Mouse (Mus musculus): ENCODE measurements at regions not wholly inside any gene's neighbourhood (a gene's known extent, or its start where the extent isn't known, plus 50 kb on each side); places are given as distances from the start of the nearest gene placed in this dataset.

DNA sequence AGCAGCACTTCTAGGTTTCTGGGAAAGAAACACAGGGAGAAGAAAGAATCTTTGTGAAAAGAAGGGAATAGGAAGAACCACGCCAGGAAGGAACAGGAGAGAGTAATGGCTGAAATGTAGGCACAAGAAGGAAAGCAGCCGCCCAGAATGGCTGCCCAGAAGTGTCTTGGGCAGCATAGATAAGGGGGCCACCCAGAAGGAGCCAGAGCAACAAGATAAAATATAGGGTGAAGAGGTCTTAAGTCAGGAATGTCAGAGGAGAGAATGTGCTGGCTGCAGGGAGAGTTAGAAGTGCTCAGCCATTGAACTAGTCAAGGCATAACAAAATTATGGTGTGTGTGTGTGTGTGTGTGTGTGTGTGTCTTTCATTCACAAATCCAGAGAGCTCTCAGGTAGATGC is 227.7 kb upstream of the Dkk2 start:
- H3K36me3 ChIP-seq (ENCODE audit: control insufficient read depth, insufficient read depth, low read length), result no peaks in the 10 kb centered on the region
- H3K4me3 ChIP-seq (ENCODE audit: control insufficient read depth, low read depth, low read length), result no peak overlapping the region
- H3K4me1 ChIP-seq (ENCODE audit: control insufficient read depth, insufficient read depth, low read length), result no peaks in the 10 kb centered on the region
- no peaks in the 10 kb centered on the region for H3K27me3 ChIP-seq (ENCODE audit: control insufficient read depth, insufficient read depth, low read length)
- H3K27ac ChIP-seq (ENCODE audit: control insufficient read depth, insufficient read depth, low read depth, low read length), result no peak overlapping the region
- TF ChIP-seq CTCF (IDR thresholded peaks at IDR 0.05; ENCODE audit: control insufficient read depth, insufficient read depth, insufficient replicate concordance, low read depth, low read length), result no peak
- no peak for TF ChIP-seq POLR2A (IDR thresholded peaks at IDR 0.05; ENCODE audit: control insufficient read depth, low read depth, low read length)

DNA sequence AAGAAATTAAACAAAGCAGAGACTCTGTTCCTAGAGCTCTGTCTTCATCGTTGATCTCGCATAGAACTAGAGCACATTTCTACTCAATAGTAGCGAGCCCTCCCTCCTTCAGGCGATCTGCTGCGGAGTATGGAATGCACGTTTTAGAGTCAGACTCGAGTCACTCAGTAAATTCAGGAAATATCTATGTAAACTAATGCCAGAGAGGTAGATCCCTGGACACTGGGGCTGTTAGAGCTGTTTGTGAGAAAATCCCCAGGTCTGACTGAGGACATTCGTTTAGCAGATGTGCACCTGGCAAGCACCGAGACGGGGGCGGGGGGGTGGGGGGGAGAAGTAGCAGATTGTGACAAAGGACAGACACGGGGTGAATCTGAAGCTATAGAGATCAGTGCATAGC is 226.0 kb upstream of the Dkk2 start:
- Histone ChIP-seq H3K27ac (ENCODE audit: control insufficient read depth, insufficient read depth, low read depth, low read length) (no peak overlapping the region), H3K4me1 (ENCODE audit: control insufficient read depth, insufficient read depth, low read length) (no peaks in the 10 kb centered on the region), H3K36me3 (ENCODE audit: control insufficient read depth, insufficient read depth, low read length) (no peaks in the 10 kb centered on the region), H3K27me3 (ENCODE audit: control insufficient read depth, insufficient read depth, low read length) (no peaks in the 10 kb centered on the region), H3K4me3 (ENCODE audit: control insufficient read depth, low read depth, low read length) (no peak overlapping the region)
- TF ChIP-seq POLR2A (IDR thresholded peaks at IDR 0.05; ENCODE audit: control insufficient read depth, low read depth, low read length) (no peak), CTCF (IDR thresholded peaks at IDR 0.05; ENCODE audit: control insufficient read depth, insufficient read depth, insufficient replicate concordance, low read depth, low read length) (no peak)

DNA sequence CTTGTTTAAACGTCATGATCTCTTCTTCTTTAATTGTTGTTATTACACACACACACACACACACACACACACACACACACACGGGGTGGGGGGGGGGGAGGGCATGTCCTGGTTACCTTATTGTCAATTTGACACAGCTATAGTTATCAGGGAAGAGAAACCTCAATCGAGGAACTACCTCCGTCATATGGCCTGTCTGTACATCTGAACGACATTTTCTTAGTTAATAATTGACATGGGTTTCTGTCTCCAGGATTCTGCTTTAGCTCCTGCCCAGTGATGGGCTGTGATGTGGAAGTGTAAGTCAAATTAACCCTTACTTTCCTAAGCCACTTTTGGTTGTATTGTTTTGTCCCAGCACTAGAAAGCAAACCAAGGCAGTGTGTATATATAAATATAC is 220.0 kb upstream of the Dkk2 start:
- Histone ChIP-seq H3K4me3 (ENCODE audit: control insufficient read depth, low read depth, low read length) (no peak overlapping the region), H3K27me3 (ENCODE audit: control insufficient read depth, insufficient read depth, low read length) (no peaks in the 10 kb centered on the region), H3K4me1 (ENCODE audit: control insufficient read depth, insufficient read depth, low read length) (no peaks in the 10 kb centered on the region), H3K36me3 (ENCODE audit: control insufficient read depth, insufficient read depth, low read length) (no peaks in the 10 kb centered on the region), H3K27ac (ENCODE audit: control insufficient read depth, insufficient read depth, low read depth, low read length) (no peak overlapping the region)
- no peak for TF ChIP-seq POLR2A (IDR thresholded peaks at IDR 0.05; ENCODE audit: control insufficient read depth, low read depth, low read length)
- no peak for TF ChIP-seq CTCF (IDR thresholded peaks at IDR 0.05; ENCODE audit: control insufficient read depth, insufficient read depth, insufficient replicate concordance, low read depth, low read length)

DNA sequence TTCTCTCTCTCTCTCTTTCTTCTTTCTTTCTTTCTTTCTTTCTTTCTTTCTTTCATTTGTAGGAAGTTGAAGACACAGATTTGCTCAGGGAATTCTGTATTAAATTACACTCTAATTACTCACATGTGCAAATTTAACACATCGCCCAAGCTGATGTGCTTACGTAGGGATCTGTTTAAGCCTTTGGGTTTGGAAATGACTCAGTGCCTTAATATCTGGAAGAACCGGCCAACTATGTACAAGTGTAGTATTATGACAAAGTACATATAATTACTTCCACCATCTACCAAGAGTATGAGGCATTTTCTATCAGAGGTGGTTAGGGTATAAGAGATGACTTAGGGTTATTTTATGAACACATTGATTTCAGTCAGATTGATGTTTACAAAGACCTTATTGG is 217.8 kb upstream of the Dkk2 start:
- TF ChIP-seq POLR2A (IDR thresholded peaks at IDR 0.05; ENCODE audit: control insufficient read depth, low read depth, low read length) (no peak), CTCF (IDR thresholded peaks at IDR 0.05; ENCODE audit: control insufficient read depth, insufficient read depth, insufficient replicate concordance, low read depth, low read length) (no peak)
- Histone ChIP-seq H3K27me3 (ENCODE audit: control insufficient read depth, insufficient read depth, low read length) (no peaks in the 10 kb centered on the region), H3K27ac (ENCODE audit: control insufficient read depth, insufficient read depth, low read depth, low read length) (no peak overlapping the region), H3K4me1 (ENCODE audit: control insufficient read depth, insufficient read depth, low read length) (no peaks in the 10 kb centered on the region), H3K36me3 (ENCODE audit: control insufficient read depth, insufficient read depth, low read length) (no peaks in the 10 kb centered on the region), H3K4me3 (ENCODE audit: control insufficient read depth, low read depth, low read length) (no peak overlapping the region)

DNA sequence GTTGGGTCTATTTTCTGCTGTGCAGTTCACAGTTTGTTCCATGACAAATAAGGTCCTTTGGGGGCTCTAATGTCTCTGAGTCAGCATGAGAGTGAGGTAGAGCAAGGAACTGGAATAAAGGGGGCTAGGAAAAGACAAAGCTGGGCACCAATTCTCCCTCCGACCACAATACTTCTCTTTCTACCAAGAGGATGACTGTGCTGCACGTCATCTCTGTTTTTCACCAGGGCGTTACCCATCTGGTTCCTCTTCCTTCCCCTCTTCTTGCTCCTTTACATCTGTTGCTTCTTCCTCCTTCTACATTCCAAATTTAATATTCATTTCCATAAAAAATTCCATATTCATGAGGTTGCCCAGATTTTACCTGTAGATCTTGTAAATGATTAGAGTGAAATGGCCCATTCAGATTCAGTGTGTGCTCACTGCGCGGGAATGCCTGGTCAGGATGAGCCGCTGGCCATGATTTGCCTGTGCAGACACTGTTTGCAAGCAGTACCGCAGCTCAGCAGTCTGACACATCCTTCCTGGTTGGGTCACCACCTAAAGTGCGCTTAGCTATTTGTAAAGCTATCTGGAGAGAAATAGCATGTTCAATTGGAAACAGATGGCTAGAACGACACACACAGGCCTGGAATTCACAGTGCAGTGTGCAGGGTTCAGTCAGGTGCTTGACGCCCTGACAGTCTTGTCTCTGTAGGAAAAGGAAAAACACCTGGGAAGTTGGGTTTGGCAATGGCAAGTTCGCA is 216.7 kb upstream of the Dkk2 start:
- H3K36me3 ChIP-seq (ENCODE audit: control insufficient read depth, insufficient read depth, low read length), result no peaks in the 10 kb centered on the region
- no peaks in the 10 kb centered on the region for H3K27me3 ChIP-seq (ENCODE audit: control insufficient read depth, insufficient read depth, low read length)
- no peak overlapping the region for H3K4me3 ChIP-seq (ENCODE audit: control insufficient read depth, low read depth, low read length)
- TF ChIP-seq POLR2A (IDR thresholded peaks at IDR 0.05; ENCODE audit: control insufficient read depth, low read depth, low read length) (no peak), CTCF (IDR thresholded peaks at IDR 0.05; ENCODE audit: control insufficient read depth, insufficient read depth, insufficient replicate concordance, low read depth, low read length) (no peak)
- H3K4me1 ChIP-seq (ENCODE audit: control insufficient read depth, insufficient read depth, low read length), result no peaks in the 10 kb centered on the region
- no peak overlapping the region for H3K27ac ChIP-seq (ENCODE audit: control insufficient read depth, insufficient read depth, low read depth, low read length)

DNA sequence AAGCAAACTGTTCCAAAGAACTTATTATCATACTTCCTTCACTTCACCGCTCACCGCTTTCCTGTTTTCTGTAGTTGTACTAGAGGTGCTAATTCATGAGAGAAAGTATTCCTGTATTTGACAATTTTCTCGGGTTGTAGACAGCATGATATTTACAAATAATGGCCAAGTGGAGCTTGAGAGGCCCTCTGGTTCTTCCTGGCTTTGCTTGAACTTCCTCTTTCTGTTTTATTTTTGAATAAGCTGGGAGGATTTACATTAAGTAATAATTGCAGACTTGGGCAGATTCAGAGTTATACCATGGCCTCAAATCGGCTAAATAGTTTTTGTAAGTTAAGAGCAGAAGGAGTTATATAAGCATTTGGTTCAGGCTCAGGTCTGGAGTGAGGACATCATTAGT is 215.8 kb upstream of the Dkk2 start:
- Histone ChIP-seq H3K36me3 (ENCODE audit: control insufficient read depth, insufficient read depth, low read length) (no peaks in the 10 kb centered on the region), H3K27me3 (ENCODE audit: control insufficient read depth, insufficient read depth, low read length) (no peaks in the 10 kb centered on the region), H3K27ac (ENCODE audit: control insufficient read depth, insufficient read depth, low read depth, low read length) (no peak overlapping the region), H3K4me3 (ENCODE audit: control insufficient read depth, low read depth, low read length) (no peak overlapping the region), H3K4me1 (ENCODE audit: control insufficient read depth, insufficient read depth, low read length) (no peaks in the 10 kb centered on the region)
- TF ChIP-seq CTCF (IDR thresholded peaks at IDR 0.05; ENCODE audit: control insufficient read depth, insufficient read depth, insufficient replicate concordance, low read depth, low read length) (no peak), POLR2A (IDR thresholded peaks at IDR 0.05; ENCODE audit: control insufficient read depth, low read depth, low read length) (no peak)

DNA sequence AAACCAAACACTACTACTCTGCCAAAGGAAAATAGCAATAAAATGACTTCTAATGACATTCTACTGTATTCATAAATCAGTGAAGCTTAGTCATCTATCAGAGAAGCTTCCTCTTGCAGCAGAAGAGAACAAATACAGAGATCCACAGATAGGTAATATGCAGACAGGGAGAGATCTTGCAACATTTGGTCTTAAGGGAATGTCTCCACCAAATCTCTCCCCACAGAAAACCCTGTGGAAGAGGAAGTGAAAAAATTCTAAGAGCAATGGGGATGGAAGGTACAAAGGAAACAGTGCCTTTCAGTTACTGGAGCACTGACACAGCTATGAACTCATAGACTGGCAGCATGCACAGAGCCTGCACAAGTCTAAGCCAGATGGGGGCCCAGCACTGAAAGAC is 202.4 kb upstream of the Dkk2 start:
- H3K27ac ChIP-seq (ENCODE audit: control insufficient read depth, insufficient read depth, low read depth, low read length), result no peak overlapping the region
- TF ChIP-seq CTCF (IDR thresholded peaks at IDR 0.05; ENCODE audit: control insufficient read depth, insufficient read depth, insufficient replicate concordance, low read depth, low read length), result no peak
- TF ChIP-seq POLR2A (IDR thresholded peaks at IDR 0.05; ENCODE audit: control insufficient read depth, low read depth, low read length), result no peak
- H3K4me3 ChIP-seq (ENCODE audit: control insufficient read depth, low read depth, low read length), result no peak overlapping the region
- H3K27me3 ChIP-seq (ENCODE audit: control insufficient read depth, insufficient read depth, low read length), result no peaks in the 10 kb centered on the region
- no peaks in the 10 kb centered on the region for H3K36me3 ChIP-seq (ENCODE audit: control insufficient read depth, insufficient read depth, low read length)
- H3K4me1 ChIP-seq (ENCODE audit: control insufficient read depth, insufficient read depth, low read length), result no peaks in the 10 kb centered on the region; the same call in 1 of the 2 replicates
